Mouse (Mus musculus) thymus, adult 2 months (tissue): ENCODE results near the gene Smc3. TPM values are rescaled to one million over a fixed set of nuclear protein-coding genes. Genes with fewer than 3 reads are reported as not detected.
"Not testable (repeated sequence)": the region's sequence is repeated elsewhere in the genome, so short reads cannot be mapped to it uniquely, and the experiment has no call there.

ENCODE experiments used
- DNase-seq: peaks from one replicate; pipeline ENCODE4 v3.0.0; 2021
- H3K27ac ChIP-seq: fragments of 200-500 bp; 2 replicates; pipeline ENCODE4 v1.5.1; 2012; ENCODE audit warnings: low read length, control low read depth; ENCODE audit not compliant: control insufficient read depth, insufficient read depth
- H3K27me3 ChIP-seq: fragments of 200-500 bp; 2 replicates; pipeline ENCODE4 v1.6.1; 2012; ENCODE audit warnings: mild to moderate bottlenecking, low read length, moderate library complexity, mixed read lengths; ENCODE audit not compliant: control insufficient read depth, insufficient read depth
- H3K36me3 ChIP-seq: fragments of 200-500 bp; 2 replicates; pipeline ENCODE4 v1.6.1; 2012; ENCODE audit warnings: mild to moderate bottlenecking, low read length, moderate library complexity; ENCODE audit not compliant: control insufficient read depth, insufficient read depth
- H3K4me1 ChIP-seq: fragments of 200-500 bp; replicated peaks from 2 replicates; pipeline ENCODE4 v1.6.1; 2012; ENCODE audit warnings: low read length; ENCODE audit not compliant: control insufficient read depth, insufficient read depth
- H3K4me3 ChIP-seq: fragments of 200-500 bp; 2 replicates; pipeline ENCODE4 v1.5.1; 2012; ENCODE audit warnings: mild to moderate bottlenecking, low read length, control low read depth, moderate library complexity; ENCODE audit not compliant: control insufficient read depth, insufficient read depth
- CTCF ChIP-seq: fragments of 200-500 bp; IDR thresholded peaks from 2 replicates; pipeline ENCODE4 v1.5.1; 2012; ENCODE audit warnings: mild to moderate bottlenecking, control low read depth, low read length, moderate library complexity, borderline replicate concordance; ENCODE audit not compliant: control insufficient read depth, poor library complexity, insufficient read depth; ENCODE audit errors: extremely low read depth
- POLR2A ChIP-seq: fragments of 200-500 bp; IDR thresholded peaks from 2 replicates; pipeline ENCODE4 v1.6.1; 2012; ENCODE audit warnings: mild to moderate bottlenecking, low read length, control low read depth, moderate library complexity; ENCODE audit not compliant: control insufficient read depth, poor library complexity, insufficient read depth; ENCODE audit errors: extremely low read depth
- WGBS: fragments of 180-500 bp; shearing (Covaris S2); methylation state at CpG from one replicate; pipeline ENCODE4 v1.1.7; 2018; 5-methylcytosine and 5-hydroxymethylcytosine counted together
- polyA plus RNA-seq: library from polyadenylated mRNA; depleted of rRNA; stranded (reverse); fragments of >200 nt; gene quantifications from 2 replicates; pipeline ENCODE4 v1.2.3, GENCODE M21; 2012

The Smc3 gene
- polyA plus RNA-seq, 1 experiment, result 8.7 TPM

- H3K4me1 ChIP-seq, result no peaks in the 10 kb centered on the region
- H3K27ac ChIP-seq, result no peak overlapping the region
- TF ChIP-seq POLR2A (no peak), CTCF (no peak)
- peaks cover 7% of the 10 kb centered on the region for H3K36me3 ChIP-seq
- no peaks in the 10 kb centered on the region for H3K27me3 ChIP-seq
- WGBS, result 84% methylated on average over 7 of the region's 7 CpGs
- DNase-seq, result no peak
- no peak overlapping the region for H3K4me3 ChIP-seq
Observed at GRCm38 (mm10) chr19:53650921-53651320, 50.7 kb downstream of the Smc3 start.

DNA sequence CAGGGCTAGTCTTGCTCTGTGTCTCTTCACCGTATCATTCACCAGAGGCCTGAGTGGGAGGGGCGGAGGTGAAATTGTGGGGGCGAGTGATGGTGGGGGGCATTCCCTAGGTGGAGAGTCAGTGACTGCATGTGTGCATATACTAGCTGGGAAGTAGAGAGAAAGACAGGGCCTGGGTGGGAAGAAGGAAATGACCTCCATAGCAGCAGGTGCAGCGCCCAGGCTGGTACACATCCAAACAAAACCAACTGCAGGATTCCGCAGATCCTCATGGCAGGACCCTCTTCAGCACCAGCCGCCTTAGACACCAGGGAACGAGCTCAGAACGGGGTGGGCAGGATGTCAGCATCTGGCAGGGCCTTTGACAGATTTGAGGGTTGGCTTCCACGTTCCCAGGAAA, 52.1 kb downstream of the Smc3 start:
- Histone ChIP-seq H3K27me3 (no peaks in the 10 kb centered on the region), H3K36me3 (no peaks in the 10 kb centered on the region), H3K4me3 (no peak overlapping the region), H3K4me1 (no peaks in the 10 kb centered on the region), H3K27ac (no peak overlapping the region)
- DNase-seq, result no peak
- 90% methylated on average over 9 of the region's 9 CpGs for WGBS
- TF ChIP-seq POLR2A, result no peak
- no peak for TF ChIP-seq CTCF

GRCm38 (mm10) chr19:53653624-53654467, 53.6 kb downstream of the Smc3 start:
- TF ChIP-seq CTCF (no peak), POLR2A (no peak)
- Histone ChIP-seq H3K27ac (no peak overlapping the region), H3K4me3 (no peak overlapping the region), H3K27me3 (no peaks in the 10 kb centered on the region), H3K4me1 (no peaks in the 10 kb centered on the region), H3K36me3 (no peaks in the 10 kb centered on the region)
- DNase-seq, result no peak
- 86% methylated on average over 20 of the region's 20 CpGs for WGBS

DNA sequence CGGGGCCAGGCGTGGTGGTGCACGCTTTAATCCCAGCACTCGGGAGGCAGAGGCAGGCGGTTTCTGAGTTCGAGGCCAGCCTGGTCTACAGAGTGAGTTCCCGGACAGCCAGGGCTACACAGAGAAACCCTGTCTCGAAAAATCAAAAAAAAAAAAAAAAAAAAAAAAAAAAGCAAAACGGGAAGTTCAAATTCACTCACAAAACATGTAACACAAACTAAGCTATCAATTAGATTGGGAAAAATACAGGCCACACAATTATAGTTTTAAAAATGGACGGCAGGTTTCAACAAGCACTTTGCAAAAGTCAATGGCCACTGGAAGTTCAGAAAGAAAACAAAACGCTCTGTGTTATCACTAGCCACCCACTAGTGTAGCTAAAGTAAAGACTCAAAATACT, 56.2 kb downstream of the Smc3 start:
- 80% methylated on average over 11 of the region's 11 CpGs for WGBS
- H3K27me3 ChIP-seq, DNase-seq, H3K4me1 ChIP-seq, H3K27ac ChIP-seq, H3K4me3 ChIP-seq, H3K36me3 ChIP-seq: not testable (repeated sequence)

DNA sequence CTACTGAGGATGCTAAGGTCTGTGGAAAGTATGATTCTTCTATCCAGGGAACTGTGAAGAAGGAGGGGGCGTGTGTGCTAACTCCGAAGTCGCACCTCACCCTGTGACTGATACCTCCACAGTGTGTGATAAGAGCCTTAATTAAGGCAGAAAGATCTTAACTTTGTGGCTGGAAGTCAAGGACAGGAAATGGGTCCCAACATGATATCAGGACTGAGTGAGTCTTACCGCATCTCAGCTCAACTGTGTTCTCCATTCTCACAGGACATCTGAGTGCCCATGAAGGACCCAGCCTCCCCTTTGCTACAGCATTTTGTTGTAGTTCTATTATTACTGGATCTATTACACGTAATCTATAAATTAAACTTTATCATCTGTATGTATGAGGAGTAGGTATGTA, 57.2 kb downstream of the Smc3 start:
- no peak for DNase-seq
- 96% methylated on average over 5 of the region's 5 CpGs for WGBS
- H3K4me3 ChIP-seq, result no peak overlapping the region
- no peaks in the 10 kb centered on the region for H3K36me3 ChIP-seq
- TF ChIP-seq CTCF (no peak), POLR2A (no peak)
- no peaks in the 10 kb centered on the region for H3K27me3 ChIP-seq
- H3K4me1 ChIP-seq, result no peaks in the 10 kb centered on the region
- no peak overlapping the region for H3K27ac ChIP-seq

- no peak for DNase-seq
- TF ChIP-seq POLR2A, result no peak
- TF ChIP-seq CTCF, result no peak
- 89% methylated on average over 9 of the region's 9 CpGs for WGBS
- Histone ChIP-seq H3K4me3 (no peak overlapping the region), H3K36me3 (no peaks in the 10 kb centered on the region), H3K27me3 (no peaks in the 10 kb centered on the region), H3K4me1 (no peaks in the 10 kb centered on the region), H3K27ac (no peak overlapping the region)
Observed at GRCm38 (mm10) chr19:53660722-53661420, 60.7 kb downstream of the Smc3 start.
